Mouse (Mus musculus): ENCODE measurements around the gene Zbtb4.

DNA sequence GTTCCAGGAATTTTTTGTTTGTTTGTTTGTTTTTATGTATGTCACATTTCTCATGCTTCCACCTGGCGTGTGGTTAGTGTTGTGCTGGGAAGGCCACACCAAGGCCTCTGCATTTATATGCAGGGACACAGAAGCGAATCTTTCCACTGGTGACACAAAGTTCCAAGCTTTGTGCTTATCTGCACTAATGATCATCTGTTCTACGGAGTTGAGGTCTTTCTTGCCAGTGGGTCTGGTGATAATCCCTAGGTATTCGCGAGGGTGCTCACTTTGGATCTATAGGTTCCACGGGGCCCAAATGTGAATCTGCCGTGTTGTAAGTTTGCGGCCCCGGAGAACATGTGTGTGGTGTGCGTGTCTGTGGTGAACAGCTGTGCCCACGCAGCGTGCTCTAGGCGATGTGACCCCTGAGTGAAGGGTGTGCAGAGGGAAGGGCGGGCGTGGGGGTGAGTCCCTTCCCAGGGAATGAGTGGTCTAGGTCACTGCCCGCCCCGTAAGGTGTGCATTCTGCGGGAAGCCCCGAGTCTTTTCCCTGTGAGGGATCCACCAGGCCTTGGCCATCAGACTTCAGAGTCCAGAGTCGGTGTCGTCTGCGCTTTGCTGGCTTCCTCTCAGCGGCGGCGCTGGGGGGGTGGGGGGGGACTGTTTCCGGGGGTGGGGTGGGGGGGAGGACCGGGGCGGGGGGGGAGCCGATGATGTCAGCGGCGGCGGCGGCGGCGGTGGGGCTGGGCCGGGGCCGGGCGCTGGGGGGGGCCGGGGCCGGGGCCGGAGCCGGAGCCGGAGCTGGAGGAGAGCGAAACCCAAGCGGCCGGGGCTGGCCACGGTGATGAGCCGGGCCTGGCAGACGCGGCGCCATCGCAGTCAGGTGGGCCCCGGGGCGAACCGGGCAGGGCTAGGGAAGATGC is at the start of gene Zbtb4:
- TF ChIP-seq CTCF (IDR thresholded peaks at IDR 0.05; ENCODE audit: low read depth, low read length) (no peak), POLR2A (IDR thresholded peaks at IDR 0.05; ENCODE audit: insufficient read depth, low read length) (no peak)

Data from ES-Bruce4 (cell line).